Mouse (Mus musculus): ENCODE results near the gene Gata2. TPM values are rescaled to one million over a fixed set of nuclear protein-coding genes. Genes with fewer than 3 reads are reported as not detected.
A peak's percentile ranks its signal among the peaks of the same experiment; 100 is the strongest.

The Gata2 gene
- total and polyA plus RNA-seq, 2 experiments from 2014 or later = 2.3 to 4.6 TPM

- Histone ChIP-seq H3K9ac (no peak overlapping the region), H3K4me1 (ENCODE audit: insufficient read depth) (0 out of 2 replicates have a peak, but pooled peaks cover 10% of the 10 kb centered on the region)
- WGBS = 6% methylated on average over 7 of the region's 7 CpGs
Observed at GRCm38 (mm10) chr6:88194978-88195325, 1.3 kb downstream of the Gata2 start.

DNA sequence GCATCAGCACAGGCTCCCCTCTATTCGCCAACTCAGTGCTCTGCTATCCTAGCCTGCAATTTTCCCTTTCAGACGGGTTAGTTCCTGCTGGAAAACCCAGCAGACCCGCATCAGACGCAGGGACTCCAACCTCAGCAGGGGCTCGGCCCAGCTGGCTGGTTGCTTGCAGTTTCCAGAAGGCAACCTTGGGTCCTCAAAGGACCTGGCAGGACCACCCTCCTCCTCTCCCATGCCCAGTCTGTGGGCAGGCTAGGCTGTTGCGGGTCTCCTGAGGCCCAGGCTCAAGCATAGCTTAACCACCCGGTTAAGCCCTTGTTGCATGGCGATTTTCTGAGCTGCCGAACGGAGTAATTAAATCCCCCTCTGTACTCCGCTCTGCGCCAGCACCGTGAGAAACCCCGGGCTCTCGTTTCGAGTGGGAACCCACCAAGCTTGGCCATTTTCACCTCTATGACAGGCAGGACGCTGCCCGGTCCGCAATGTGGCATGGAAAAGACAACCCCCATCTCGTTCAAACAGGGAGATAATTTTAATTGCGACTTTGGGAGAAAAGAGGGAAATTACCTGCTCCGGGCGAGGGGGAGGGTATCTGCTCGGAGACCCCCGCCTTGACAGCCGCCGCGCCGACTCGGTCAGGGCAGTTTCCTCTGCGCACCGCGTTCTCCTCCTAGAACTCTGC lies 2.5 kb downstream of the Gata2 start:
- Histone ChIP-seq H3K9me3 (ENCODE audit: low read length) (no peaks in the 10 kb centered on the region), H3K27me3 (ENCODE audit: insufficient read depth, low read length) (peaks cover 84% of the 10 kb centered on the region), H3K36me3 (ENCODE audit: insufficient read depth) (no peaks in the 10 kb centered on the region), H3K4me3 (ENCODE audit: low read depth, low read length) (no peak overlapping the region), H3K4me2 (ENCODE audit: low read depth) (peak overlapping the region; percentile 24; the same call in 1 of the 2 replicates), H3K9ac (no peak overlapping the region), H3K4me1 (ENCODE audit: insufficient read depth) (0 out of 2 replicates have a peak, but pooled peaks cover 10% of the 10 kb centered on the region), H3K27ac (ENCODE audit: low read depth, low read length) (no peak overlapping the region)
- no peak for TF ChIP-seq CTCF (IDR thresholded peaks at IDR 0.05; ENCODE audit: low read depth)
- 3% methylated on average over 33 of the region's 33 CpGs for WGBS
- DNase-seq (peak; percentile 63), ATAC-seq (no peak)

More at GRCm38 (mm10) chr6:88194978-88195325, 1.3 kb downstream of the Gata2 start:
- Histone ChIP-seq H3K9me3 (ENCODE audit: low read length) (no peaks in the 10 kb centered on the region), H3K27me3 (ENCODE audit: insufficient read depth, low read length) (peaks cover 85% of the 10 kb centered on the region), H3K4me2 (ENCODE audit: low read depth) (no peak overlapping the region), H3K36me3 (ENCODE audit: insufficient read depth) (no peaks in the 10 kb centered on the region), H3K27ac (ENCODE audit: low read depth, low read length) (no peak overlapping the region), H3K4me3 (ENCODE audit: low read depth, low read length) (no peak overlapping the region)
- no peak for TF ChIP-seq CTCF (IDR thresholded peaks at IDR 0.05; ENCODE audit: low read depth)
- no peak for DNase-seq
- ATAC-seq = no peak

DNA sequence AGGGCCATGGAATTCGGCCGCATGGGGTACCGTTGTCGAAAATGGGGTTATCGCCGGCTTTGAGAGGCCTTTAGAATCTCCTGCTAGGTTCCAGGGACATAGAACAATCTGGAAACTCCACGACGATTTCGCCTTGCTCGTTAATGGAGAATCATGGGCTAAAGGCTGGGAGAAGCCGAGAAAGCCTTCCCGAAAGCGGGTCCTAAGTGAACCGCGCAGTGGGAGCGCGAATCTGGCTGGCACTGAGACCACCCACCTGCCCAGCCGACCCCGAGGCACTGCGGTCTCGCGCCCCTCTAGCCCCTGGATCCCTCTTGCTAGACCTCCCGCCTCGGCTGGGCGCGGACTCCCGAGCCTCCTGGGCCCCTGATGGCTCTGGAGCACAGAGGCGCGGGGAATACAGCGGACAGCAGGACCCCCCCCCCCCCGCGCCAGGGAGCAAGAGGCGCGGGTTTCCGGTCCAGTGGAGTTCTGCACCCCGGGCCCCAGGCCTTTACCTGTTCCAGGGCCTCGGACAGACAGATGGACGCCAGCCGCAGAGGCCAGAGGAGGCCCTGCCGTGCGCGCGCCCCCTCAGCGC lies 3.1 kb downstream of the Gata2 start:
- H3K9ac ChIP-seq = no peak overlapping the region
- H3K27ac ChIP-seq (ENCODE audit: low read depth, low read length) = no peak overlapping the region
- 1% methylated on average over 39 of the region's 44 CpGs for WGBS
- no peaks in the 10 kb centered on the region for H3K9me3 ChIP-seq (ENCODE audit: low read length)
- H3K27me3 ChIP-seq (ENCODE audit: insufficient read depth, low read length) = peaks cover 84% of the 10 kb centered on the region
- H3K36me3 ChIP-seq (ENCODE audit: insufficient read depth) = no peaks in the 10 kb centered on the region
- ATAC-seq (no peak), DNase-seq (peak; percentile 46)
- no peak for TF ChIP-seq CTCF (IDR thresholded peaks at IDR 0.05; ENCODE audit: low read depth)
- peak overlapping the region; percentile 17; the same call in 1 of the 2 replicates for H3K4me3 ChIP-seq (ENCODE audit: low read depth, low read length)
- H3K4me2 ChIP-seq (ENCODE audit: low read depth) = peak overlapping the region; percentile 24
- 0 out of 2 replicates have a peak, but pooled peaks cover 10% of the 10 kb centered on the region for H3K4me1 ChIP-seq (ENCODE audit: insufficient read depth)

DNA sequence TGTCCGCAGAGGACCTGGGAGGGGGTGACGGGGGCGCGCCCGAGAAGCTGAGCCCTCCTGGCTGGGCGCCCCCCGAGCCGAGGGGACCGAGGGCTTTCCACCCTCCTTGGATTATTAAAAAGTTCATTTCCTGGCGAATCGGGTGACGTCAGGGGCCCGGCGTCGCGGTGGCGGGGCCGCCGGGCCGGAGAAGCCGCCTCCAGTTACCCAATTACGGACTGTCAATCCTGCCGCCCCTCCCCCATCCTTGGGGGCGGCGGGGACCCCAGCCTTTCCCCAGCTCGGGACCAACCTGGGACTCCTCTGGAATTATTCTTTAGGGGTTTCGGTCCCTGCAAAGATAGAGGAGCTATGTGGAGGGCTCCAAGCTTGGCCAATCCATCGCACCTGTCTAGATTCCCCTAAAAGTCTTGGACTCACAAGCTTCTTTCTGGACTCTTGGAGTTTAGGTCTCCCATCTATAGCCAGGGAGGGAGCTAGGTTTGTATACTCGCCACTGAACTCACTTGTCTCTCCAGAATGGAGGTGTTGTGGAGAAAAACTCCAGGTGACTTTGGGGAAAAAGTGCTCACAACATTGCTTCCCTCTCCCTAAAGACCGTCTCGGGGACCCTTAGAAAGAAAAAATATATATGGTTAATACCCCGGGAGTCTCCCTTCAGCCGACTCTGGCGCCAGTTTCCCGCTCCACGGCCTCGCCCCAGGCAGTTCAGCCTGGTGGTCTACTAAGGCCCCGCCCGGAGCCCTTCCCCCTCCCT lies 3.8 kb downstream of the Gata2 start:
- WGBS = 2% methylated on average over 39 of the region's 39 CpGs
- 0 out of 2 replicates have a peak, but pooled peaks cover 10% of the 10 kb centered on the region for H3K4me1 ChIP-seq (ENCODE audit: insufficient read depth)

GRCm38 (mm10) chr6:88198070-88198940 lies 4.6 kb downstream of the Gata2 start:
- H3K36me3 ChIP-seq (ENCODE audit: insufficient read depth) = no peaks in the 10 kb centered on the region
- ATAC-seq (no peak; the same call in 1 of the 2 replicates), DNase-seq (no peak)
- no peak overlapping the region for H3K27ac ChIP-seq (ENCODE audit: low read depth, low read length)
- under 1% methylated on average over 57 of the region's 62 CpGs for WGBS
- no peaks in the 10 kb centered on the region for H3K9me3 ChIP-seq (ENCODE audit: low read length)
- peak overlapping the region; percentile 23 for H3K4me3 ChIP-seq (ENCODE audit: low read depth, low read length)
- 0 out of 2 replicates have a peak, but pooled peaks cover 10% of the 10 kb centered on the region for H3K4me1 ChIP-seq (ENCODE audit: insufficient read depth)
- H3K27me3 ChIP-seq (ENCODE audit: insufficient read depth, low read length) = peaks cover 81% of the 10 kb centered on the region
- peak overlapping the region; percentile 35 for H3K4me2 ChIP-seq (ENCODE audit: low read depth)
- no peak overlapping the region for H3K9ac ChIP-seq
- TF ChIP-seq CTCF (IDR thresholded peaks at IDR 0.05; ENCODE audit: low read depth) = no peak

More for the DNA sequence above, 3.8 kb downstream of the Gata2 start:
- ATAC-seq (no peak), DNase-seq (no peak)
- H3K27me3 ChIP-seq (ENCODE audit: insufficient read depth, low read length) = peaks cover 85% of the 10 kb centered on the region
- H3K4me2 ChIP-seq (ENCODE audit: low read depth) = peak overlapping the region; percentile 24
- H3K36me3 ChIP-seq (ENCODE audit: insufficient read depth) = no peaks in the 10 kb centered on the region
- no peak overlapping the region for H3K9ac ChIP-seq
- no peak for TF ChIP-seq CTCF (IDR thresholded peaks at IDR 0.05; ENCODE audit: low read depth)
- peak overlapping the region; percentile 17; the same call in 1 of the 2 replicates for H3K4me3 ChIP-seq (ENCODE audit: low read depth, low read length)
- no peak overlapping the region for H3K27ac ChIP-seq (ENCODE audit: low read depth, low read length)
- H3K9me3 ChIP-seq (ENCODE audit: low read length) = no peaks in the 10 kb centered on the region

DNA sequence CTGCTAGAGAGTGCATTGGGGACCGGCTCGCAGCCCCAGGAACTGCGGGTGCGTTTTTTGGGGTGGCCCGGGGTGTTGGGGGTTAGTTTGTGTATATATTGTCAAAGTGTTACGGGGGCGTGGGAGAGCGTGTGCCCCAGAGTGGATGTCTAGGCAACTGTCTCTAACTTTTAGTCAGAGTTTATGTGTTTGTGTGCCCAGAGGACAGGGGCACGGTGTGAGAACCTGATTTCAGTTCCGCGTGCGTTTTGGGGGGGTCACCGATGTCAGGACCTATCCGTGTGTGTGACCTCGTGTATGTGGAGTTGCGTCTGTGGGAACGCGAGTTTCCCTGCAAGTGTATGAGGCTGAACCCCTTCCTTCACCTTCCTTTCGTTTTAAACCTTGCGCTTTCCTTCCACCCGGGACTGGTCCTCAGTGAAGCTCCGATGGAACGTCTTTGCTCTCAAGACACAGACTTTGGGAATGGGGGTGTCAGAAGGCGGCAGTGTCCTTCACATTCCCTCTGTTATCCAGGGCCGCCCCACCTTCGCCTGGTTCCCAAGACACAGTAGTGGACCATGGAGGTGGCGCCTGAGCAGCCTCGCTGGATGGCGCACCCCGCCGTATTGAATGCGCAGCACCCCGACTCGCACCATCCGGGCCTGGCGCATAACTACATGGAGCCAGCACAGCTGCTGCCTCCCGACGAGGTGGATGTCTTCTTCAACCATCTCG lies 5.5 kb downstream of the Gata2 start:
- Histone ChIP-seq H3K27ac (ENCODE audit: low read depth, low read length) (no peak overlapping the region), H3K4me3 (ENCODE audit: low read depth, low read length) (peak overlapping the region; percentile 23), H3K4me2 (ENCODE audit: low read depth) (peak overlapping the region; percentile 35), H3K36me3 (ENCODE audit: insufficient read depth) (no peaks in the 10 kb centered on the region), H3K27me3 (ENCODE audit: insufficient read depth, low read length) (peaks cover 86% of the 10 kb centered on the region), H3K4me1 (ENCODE audit: insufficient read depth) (0 out of 2 replicates have a peak, but pooled peaks cover 8% of the 10 kb centered on the region), H3K9me3 (ENCODE audit: low read length) (no peaks in the 10 kb centered on the region), H3K9ac (no peak overlapping the region)
- WGBS = 2% methylated on average over 39 of the region's 39 CpGs
- ATAC-seq = no peak
- DNase-seq = peak; percentile 48
- TF ChIP-seq CTCF (IDR thresholded peaks at IDR 0.05; ENCODE audit: low read depth) = no peak
